Mouse (Mus musculus) forebrain, embryonic 11.5 days (tissue): Measurements from ENCODE around the gene Pdcd2. TPM values are rescaled to one million over a fixed set of nuclear protein-coding genes. Genes with fewer than 3 reads are reported as not detected.

Experiments used
- ATAC-seq: fragments of 200-750 bp; cut with Nextera tagmentation; replicated peaks from 2 replicates; pipeline ENCODE4 v1.8.0; 2017; ENCODE audit warnings: moderate TSS enrichment; ENCODE audit not compliant: low FRiP score
- DNase-seq: peaks from one replicate; pipeline ENCODE4 v3.0.0-alpha.2; 2017; ENCODE audit warnings: low spot score
- H3K27ac ChIP-seq: fragments of 300-500 bp; sonication (generic); 2 replicates; pipeline ENCODE4 v1.5.1; 2014; ENCODE audit warnings: low read depth, low read length
- H3K27me3 ChIP-seq: fragments of 300-500 bp; sonication (generic); 2 replicates; pipeline ENCODE4 v1.6.1; 2014; ENCODE audit warnings: mild to moderate bottlenecking, low read length, mixed read lengths; ENCODE audit not compliant: control insufficient read depth, insufficient read depth
- H3K36me3 ChIP-seq: fragments of 300-500 bp; sonication (generic); 2 replicates; pipeline ENCODE4 v1.6.1; 2014; ENCODE audit warnings: mild to moderate bottlenecking, low read length, moderate library complexity, mixed read lengths; ENCODE audit not compliant: control insufficient read depth, insufficient read depth
- H3K4me1 ChIP-seq: fragments of 300-500 bp; sonication (generic); replicated peaks from 2 replicates; pipeline ENCODE4 v1.6.1; 2014; ENCODE audit warnings: low read length, mixed read lengths; ENCODE audit not compliant: control insufficient read depth, insufficient read depth
- H3K4me2 ChIP-seq: fragments of 300-500 bp; sonication (generic); 2 replicates; pipeline ENCODE4 v1.6.1; 2014; ENCODE audit warnings: low read depth, mild to moderate bottlenecking, low read length, moderate library complexity, mixed read lengths; ENCODE audit not compliant: severe bottlenecking
- H3K4me3 ChIP-seq: fragments of 300-500 bp; sonication (generic); 2 replicates; pipeline ENCODE4 v1.5.1; 2014; ENCODE audit warnings: low read depth, low read length
- H3K9ac ChIP-seq: fragments of 300-500 bp; sonication (generic); 2 replicates; pipeline ENCODE4 v1.6.1; 2014; ENCODE audit warnings: low read length
- H3K9me3 ChIP-seq: fragments of 300-500 bp; sonication (generic); 2 replicates; pipeline ENCODE4 v1.6.1; 2016; ENCODE audit warnings: low read length, mixed read lengths; ENCODE audit not compliant: control insufficient read depth
- WGBS: fragments of 180-500 bp; shearing (Covaris S2); extraction: QIAGEN DNeasy Blood & Tissue Kit; methylation state at CpG from one replicate; pipeline ENCODE4 v1.1.7; 2014; 5-methylcytosine and 5-hydroxymethylcytosine counted together
- polyA plus RNA-seq: library from polyadenylated mRNA; unstranded; fragments of >200 nt; fragmentation: Nextera tagmentation; extraction: Ambion mirVana; gene quantifications from 2 replicates; pipeline ENCODE4 v1.2.1, GENCODE M21; 2014

Gene Pdcd2
- polyA plus RNA-seq, 1 experiment from 2014 or later: 53.0 TPM

DNA sequence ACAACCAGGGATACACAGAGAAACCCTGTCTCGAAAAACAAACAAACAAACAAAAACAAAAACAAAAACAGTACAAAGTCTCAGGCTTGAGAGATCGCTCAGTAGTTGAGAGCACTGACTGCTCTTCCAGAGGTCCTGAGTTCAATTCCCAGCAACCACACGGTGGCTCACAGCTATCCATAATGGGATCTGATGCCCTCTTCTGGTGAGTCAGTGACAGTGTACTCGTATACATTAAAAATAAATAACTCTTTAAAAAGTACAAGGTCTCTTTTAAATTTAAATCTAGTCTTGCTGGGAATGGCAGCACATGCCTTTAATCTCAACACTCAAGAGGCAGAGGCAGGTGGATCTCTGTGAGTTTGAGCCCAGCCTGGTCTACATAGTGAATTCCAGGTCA, 54.4 kb downstream of the Pdcd2 start:
- no peak overlapping the region for H3K9ac ChIP-seq
- H3K27ac ChIP-seq: no peak overlapping the region
- no peak overlapping the region for H3K4me2 ChIP-seq
- no peak overlapping the region for H3K4me3 ChIP-seq
- H3K9me3 ChIP-seq: no peaks in the 10 kb centered on the region
- peaks cover 28% of the 10 kb centered on the region for H3K36me3 ChIP-seq
- H3K27me3 ChIP-seq: no peaks in the 10 kb centered on the region
- no peak for ATAC-seq
- WGBS: 90% methylated on average over 4 of the region's 4 CpGs
- DNase-seq: no peak
- H3K4me1 ChIP-seq: no peaks in the 10 kb centered on the region

Other genes with a start within 250 kb of the Pdcd2 start
- gene Dll1, start 150.4 kb downstream of the Pdcd2 start, polyA plus RNA-seq: 84.7 and 97.4 TPM in 2 replicates
- gene Fam120b, start 131.1 kb downstream of the Pdcd2 start, polyA plus RNA-seq: 32.7 and 33.6 TPM in 2 replicates
- 244 and 247 TPM in 2 replicates for gene Psmb1, start 27.6 kb downstream of the Pdcd2 start, polyA plus RNA-seq
- 79.6 and 80.4 TPM in 2 replicates for gene Tbp, start 27.4 kb downstream of the Pdcd2 start, polyA plus RNA-seq
- 1.2 and 1.3 TPM in 2 replicates for gene Prdm9, start 37.1 kb upstream of the Pdcd2 start, polyA plus RNA-seq
- gene Chd1, start 177.7 kb upstream of the Pdcd2 start, polyA plus RNA-seq: 44.8 and 46.9 TPM in 2 replicates